Mouse (Mus musculus): Measurements from ENCODE around the gene S1pr3. TPM values are rescaled to one million over a fixed set of nuclear protein-coding genes. Genes with fewer than 3 reads are reported as not detected.

Gene S1pr3
- polyA plus RNA-seq, 1 experiment from 2014 or later, result 0.17 TPM

DNA sequence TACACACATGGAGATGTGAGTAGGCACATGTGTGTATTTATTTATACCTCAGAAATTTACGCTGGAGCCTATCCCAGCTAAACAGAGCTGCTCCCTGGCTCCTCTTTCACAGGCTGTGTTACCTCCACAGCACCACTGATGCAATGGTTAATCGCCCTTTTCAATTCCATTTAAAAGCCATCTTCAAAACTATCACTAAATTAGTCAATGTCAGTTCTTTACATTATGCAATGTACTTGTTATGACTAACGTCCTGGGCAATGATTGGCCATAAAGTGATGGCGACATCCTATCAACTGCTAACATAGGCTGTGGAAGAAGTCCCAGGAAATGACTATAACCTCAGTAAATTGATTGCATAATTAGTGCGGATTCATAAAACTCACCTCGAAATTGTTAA, 26.9 kb upstream of the S1pr3 start:
- ATAC-seq (no peak), DNase-seq (ENCODE audit: low read depth, low spot score) (no peak)
- TF ChIP-seq CTCF (IDR thresholded peaks at IDR 0.05), result no peak
- ChIA-PET CTCF (interaction anchor here (0.7 kb wide), 1 partner anchor 21 kb away, joined by 3 read pairs; no protein-coding TSS in a partner anchor), POLR2A (no interaction called here)
- H3K27me3 ChIP-seq, result no peaks in the 10 kb centered on the region
- in situ Hi-C loops (cut with MboI; ENCODE audit: low pct_unique_long_range_greater_than_20kb), result no loop called here

- CTCF ChIA-PET, result no interaction called here
- POLR2A ChIA-PET, result no interaction called here
- in situ Hi-C loops (cut with MboI; ENCODE audit: low pct_unique_long_range_greater_than_20kb), result no loop called here
- DNase-seq (ENCODE audit: low read depth, low spot score) (no peak), ATAC-seq (no peak)
- no peaks in the 10 kb centered on the region for H3K27me3 ChIP-seq
- no peak for TF ChIP-seq CTCF (IDR thresholded peaks at IDR 0.05)
Measured at GRCm38 (mm10) chr13:51384899-51385298, 23.5 kb upstream of the S1pr3 start.

DNA sequence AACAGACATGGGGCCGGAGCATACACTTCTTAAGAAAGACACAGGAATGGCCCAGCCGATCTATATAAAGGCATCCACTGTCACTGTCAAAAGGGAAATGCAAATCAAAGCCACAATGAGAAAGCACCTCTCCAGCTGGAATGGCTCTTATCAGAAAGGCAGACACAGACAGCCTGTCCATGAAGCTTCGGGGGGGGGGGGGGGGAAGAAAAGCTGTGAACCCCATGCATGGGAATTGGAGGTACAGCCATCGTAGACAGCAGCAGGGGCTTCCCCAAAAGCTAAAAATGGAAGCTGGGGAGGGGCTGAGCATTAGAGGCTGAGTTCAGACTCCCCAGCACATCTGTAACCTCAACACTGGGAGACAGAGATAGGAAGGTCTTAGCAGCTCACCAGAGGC, 20.5 kb upstream of the S1pr3 start:
- no peak for TF ChIP-seq CTCF (IDR thresholded peaks at IDR 0.05)
- no peaks in the 10 kb centered on the region for H3K27me3 ChIP-seq
- ATAC-seq (no peak), DNase-seq (ENCODE audit: low read depth, low spot score) (no peak)
- ChIA-PET POLR2A (no interaction called here), CTCF (interaction anchor here (1.4 kb wide), 1 partner anchor 8 kb away, joined by 5 read pairs; no protein-coding TSS in a partner anchor)
- in situ Hi-C loops (cut with MboI; ENCODE audit: low pct_unique_long_range_greater_than_20kb), result no loop called here

DNA sequence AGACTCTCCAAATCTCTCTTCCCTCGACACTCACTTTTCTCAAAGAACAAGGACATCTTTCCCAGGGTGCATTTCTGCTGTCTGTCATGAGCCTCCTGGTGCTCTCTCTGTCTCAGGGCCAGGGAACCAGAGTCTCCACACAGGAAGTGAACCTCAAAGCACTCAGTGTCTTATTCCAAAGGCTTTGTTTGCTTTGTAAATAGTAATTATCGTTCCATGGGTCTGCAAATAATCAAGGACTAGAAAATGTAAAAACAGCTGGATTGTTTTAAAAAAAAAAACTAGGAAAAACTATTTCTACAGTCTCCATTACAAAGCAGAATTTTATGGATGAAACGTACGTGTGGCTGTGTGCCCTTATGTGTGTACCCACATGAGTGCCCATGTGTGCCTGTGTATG, 18.0 kb upstream of the S1pr3 start:
- no peak for ATAC-seq
- DNase-seq (ENCODE audit: low read depth, low spot score), result no peak
- TF ChIP-seq CTCF (IDR thresholded peaks at IDR 0.05), result no peak
- H3K27me3 ChIP-seq, result no peaks in the 10 kb centered on the region
- POLR2A ChIA-PET, result no interaction called here
- CTCF ChIA-PET, result interaction anchor here (2.0 kb wide), 1 partner anchor 9 kb away, joined by 4 read pairs; no protein-coding TSS in a partner anchor
- in situ Hi-C loops (cut with MboI; ENCODE audit: low pct_unique_long_range_greater_than_20kb), result no loop called here

DNA sequence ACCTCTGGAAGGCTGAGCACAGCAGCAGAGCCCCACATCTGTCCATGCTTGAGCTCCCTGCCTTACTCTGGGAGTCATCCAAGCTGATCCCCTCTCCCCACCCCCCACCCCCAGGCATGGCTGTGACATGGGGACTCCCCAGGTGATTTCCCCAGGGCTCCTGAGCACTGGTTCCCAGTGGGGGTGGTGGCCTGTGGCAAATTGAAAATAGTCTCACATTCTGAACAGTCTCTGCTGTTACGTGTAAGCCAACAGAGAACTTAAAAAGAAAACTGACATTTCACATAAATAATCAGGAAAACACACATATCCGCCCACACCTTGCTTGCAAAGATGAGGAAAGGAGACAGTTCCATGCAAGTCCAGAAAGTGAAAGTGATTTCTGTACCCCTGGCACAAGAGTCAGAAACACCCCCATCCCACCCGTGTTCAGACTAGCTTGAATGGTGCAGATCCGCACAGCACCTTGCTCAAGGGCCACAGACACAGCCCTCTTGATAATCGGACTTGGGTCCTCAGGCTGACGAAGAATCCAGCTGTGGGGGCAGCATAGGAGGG, 17.0 kb upstream of the S1pr3 start:
- CTCF ChIA-PET, result interaction anchor here (2.0 kb wide), 1 partner anchor 8 kb away, joined by 4 read pairs; no protein-coding TSS in a partner anchor
- POLR2A ChIA-PET, result no interaction called here
- DNase-seq (ENCODE audit: low read depth, low spot score), result no peak
- TF ChIP-seq CTCF (IDR thresholded peaks at IDR 0.05), result no peak
- no peak for ATAC-seq
- in situ Hi-C loops (cut with MboI; ENCODE audit: low pct_unique_long_range_greater_than_20kb), result no loop called here
- no peaks in the 10 kb centered on the region for H3K27me3 ChIP-seq

DNA sequence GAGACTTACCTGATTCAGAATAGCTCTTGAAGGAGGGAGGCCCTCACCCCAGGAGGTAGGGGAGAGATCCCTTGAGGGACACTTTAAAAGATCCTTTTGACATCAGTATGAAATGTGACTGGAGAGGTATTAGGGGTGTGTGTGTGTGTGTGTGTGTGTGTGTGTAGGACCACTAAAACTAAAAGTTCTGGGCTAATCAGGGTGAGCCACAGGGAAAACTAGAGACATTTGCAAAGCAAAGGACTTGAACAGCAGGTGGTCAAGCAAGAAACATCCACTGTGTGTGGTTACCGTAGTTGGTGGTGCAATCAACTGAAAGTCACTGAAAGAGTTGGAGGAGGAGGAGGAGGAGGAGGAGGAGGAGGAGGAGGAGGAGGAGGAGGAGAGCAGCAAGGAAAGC, 16.2 kb upstream of the S1pr3 start:
- ChIA-PET POLR2A (no interaction called here), CTCF (no interaction called here)
- no peak for DNase-seq (ENCODE audit: low read depth, low spot score)
- in situ Hi-C loops (cut with MboI; ENCODE audit: low pct_unique_long_range_greater_than_20kb), result no loop called here
- no peaks in the 10 kb centered on the region for H3K27me3 ChIP-seq
- TF ChIP-seq CTCF (IDR thresholded peaks at IDR 0.05), result no peak
- no peak for ATAC-seq

DNA sequence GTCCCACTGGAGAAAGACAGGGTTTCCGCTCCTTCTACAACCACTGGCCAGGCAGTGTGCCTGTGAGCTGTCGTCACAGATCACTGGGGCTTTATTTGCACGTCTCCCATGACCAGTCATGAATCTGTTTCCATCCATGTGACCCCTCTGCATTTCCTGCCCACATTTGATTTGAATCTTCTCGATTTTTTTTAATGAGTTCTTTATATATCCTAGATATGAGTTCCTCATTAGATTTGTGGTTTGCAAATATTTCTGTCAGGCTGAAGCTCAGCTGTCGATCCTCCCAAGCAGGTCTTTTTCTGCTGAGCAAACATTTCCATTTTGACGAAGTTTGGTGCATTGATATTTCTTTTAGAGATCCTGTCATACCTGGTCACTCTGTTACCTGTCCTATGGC, 10.6 kb upstream of the S1pr3 start:
- DNase-seq (ENCODE audit: low read depth, low spot score), result no peak

GRCm38 (mm10) chr13:51399562-51399961, 8.9 kb upstream of the S1pr3 start:
- CTCF ChIA-PET, result interaction anchor here (1.6 kb wide), 1 partner anchor 9 kb away, joined by 4 read pairs; no protein-coding TSS in a partner anchor
- ATAC-seq, result no peak
- no peak for DNase-seq (ENCODE audit: low read depth, low spot score)
- no peak for TF ChIP-seq CTCF (IDR thresholded peaks at IDR 0.05)
- POLR2A ChIA-PET, result no interaction called here
- in situ Hi-C loops (cut with MboI; ENCODE audit: low pct_unique_long_range_greater_than_20kb), result no loop called here
- H3K27me3 ChIP-seq, result no peaks in the 10 kb centered on the region

More for the DNA sequence above, 10.6 kb upstream of the S1pr3 start:
- ChIA-PET POLR2A (no interaction called here), CTCF (no interaction called here)
- no peak for ATAC-seq
- no peaks in the 10 kb centered on the region for H3K27me3 ChIP-seq
- in situ Hi-C loops (cut with MboI; ENCODE audit: low pct_unique_long_range_greater_than_20kb), result no loop called here
- TF ChIP-seq CTCF (IDR thresholded peaks at IDR 0.05), result no peak

- ChIA-PET POLR2A (no interaction called here), CTCF (interaction anchor here (1.6 kb wide), 1 partner anchor 10 kb away, joined by 4 read pairs; no protein-coding TSS in a partner anchor)
- DNase-seq (ENCODE audit: low read depth, low spot score) (no peak), ATAC-seq (no peak)
- no peak for TF ChIP-seq CTCF (IDR thresholded peaks at IDR 0.05)
- in situ Hi-C loops (cut with MboI; ENCODE audit: low pct_unique_long_range_greater_than_20kb), result no loop called here
- no peaks in the 10 kb centered on the region for H3K27me3 ChIP-seq
Measured at GRCm38 (mm10) chr13:51400186-51400719, 8.2 kb upstream of the S1pr3 start.

- DNase-seq (ENCODE audit: low read depth, low spot score), result no peak
- no peaks in the 10 kb centered on the region for H3K27me3 ChIP-seq
- ChIA-PET POLR2A (no interaction called here), CTCF (no interaction called here)
- in situ Hi-C loops (cut with MboI; ENCODE audit: low pct_unique_long_range_greater_than_20kb), result no loop called here
- no peak for TF ChIP-seq CTCF (IDR thresholded peaks at IDR 0.05)
- ATAC-seq, result no peak
Measured at GRCm38 (mm10) chr13:51400736-51401501, 7.5 kb upstream of the S1pr3 start.

- in situ Hi-C loops (cut with MboI; ENCODE audit: low pct_unique_long_range_greater_than_20kb), result no loop called here
- ChIA-PET POLR2A (no interaction called here), CTCF (interaction anchor here (0.8 kb wide), 1 partner anchor 213 kb away, joined by 3 read pairs; no protein-coding TSS in a partner anchor)
- no peaks in the 10 kb centered on the region for H3K27me3 ChIP-seq
- ATAC-seq, result no peak
- no peak for DNase-seq (ENCODE audit: low read depth, low spot score)
- no peak for TF ChIP-seq CTCF (IDR thresholded peaks at IDR 0.05)
Measured at GRCm38 (mm10) chr13:51404566-51404965, 3.9 kb upstream of the S1pr3 start.

All from Patski (cell line).